Mouse (Mus musculus) stomach, embryonic 14.5 days (tissue): ENCODE measurements around the gene Lars2. TPM values are rescaled to one million over a fixed set of nuclear protein-coding genes. Genes with fewer than 3 reads are reported as not detected.
A peak's percentile ranks its signal among the peaks of the same experiment; 100 is the strongest.
"Not testable (repeated sequence)": the region's sequence is repeated elsewhere in the genome, so short reads cannot be mapped to it uniquely, and the experiment has no call there.

ENCODE experiments used
- ATAC-seq: fragments of 200-750 bp; cut with Nextera tagmentation; 2 replicates; pipeline ENCODE4 v1.8.0; 2017; ENCODE audit warnings: low read depth, moderate TSS enrichment; ENCODE audit not compliant: insufficient number of reproducible peaks, insufficient read depth, low FRiP score
- H3K27ac ChIP-seq: fragments of 300-500 bp; sonication (generic); 2 replicates; pipeline ENCODE4 v1.5.1; 2014; ENCODE audit warnings: mild to moderate bottlenecking, low read length, moderate library complexity, mixed read lengths
- H3K27me3 ChIP-seq: fragments of 300-500 bp; sonication (generic); 2 replicates; pipeline ENCODE4 v1.6.1; 2014; ENCODE audit warnings: low read length, control low read depth, mixed read lengths; ENCODE audit not compliant: control insufficient read depth, insufficient read depth
- H3K36me3 ChIP-seq: fragments of 300-500 bp; sonication (generic); 2 replicates; pipeline ENCODE4 v1.6.1; 2014; ENCODE audit warnings: mild to moderate bottlenecking, control low read depth, low read length, moderate library complexity, mixed read lengths; ENCODE audit not compliant: control insufficient read depth, insufficient read depth
- H3K4me1 ChIP-seq: fragments of 300-500 bp; sonication (generic); 2 replicates; pipeline ENCODE4 v1.6.1; 2014; ENCODE audit warnings: low read length, control low read depth, mixed read lengths; ENCODE audit not compliant: control insufficient read depth, insufficient read depth
- H3K4me2 ChIP-seq: fragments of 300-500 bp; sonication (generic); replicated peaks from 2 replicates; pipeline ENCODE4 v1.6.1; 2014; ENCODE audit warnings: low read depth, low read length, control low read depth
- H3K4me3 ChIP-seq: fragments of 300-500 bp; sonication (generic); 2 replicates; pipeline ENCODE4 v1.5.1; 2014; ENCODE audit warnings: low read depth, low read length, control low read depth
- H3K9ac ChIP-seq: fragments of 300-500 bp; sonication (generic); replicated peaks from 2 replicates; pipeline ENCODE4 v1.6.1; 2014; ENCODE audit warnings: low read depth, mild to moderate bottlenecking, control low read depth, low read length, moderate library complexity, mixed read lengths
- H3K9me3 ChIP-seq: fragments of 300-500 bp; sonication (generic); 2 replicates; pipeline ENCODE4 v1.6.1; 2016; ENCODE audit warnings: low read depth, low read length, control low read depth; ENCODE audit not compliant: control insufficient read depth
- WGBS: fragments of 180-500 bp; shearing (Covaris S2); extraction: QIAGEN DNeasy Blood & Tissue Kit; methylation state at CpG from one replicate; pipeline ENCODE4 v1.1.7; 2014; 5-methylcytosine and 5-hydroxymethylcytosine counted together
- polyA plus RNA-seq: library from polyadenylated mRNA; unstranded; fragments of >200 nt; fragmentation: Nextera tagmentation; extraction: Ambion mirVana; gene quantifications from 2 replicates; pipeline ENCODE4 v1.2.1, GENCODE M21; 2014

The Lars2 gene
- polyA plus RNA-seq, 1 experiment from 2014 or later: 1,882 TPM

- no peak for ATAC-seq
- H3K4me2 ChIP-seq: no peak overlapping the region
- no peaks in the 10 kb centered on the region for H3K4me1 ChIP-seq
- no peaks in the 10 kb centered on the region for H3K27me3 ChIP-seq
- peaks cover 3% of the 10 kb centered on the region; the same call in 1 of the 2 replicates for H3K36me3 ChIP-seq
- no peak overlapping the region for H3K27ac ChIP-seq
- H3K9ac ChIP-seq: no peak overlapping the region
- no peak overlapping the region for H3K4me3 ChIP-seq
- 90% methylated on average over 5 of the region's 5 CpGs for WGBS
- H3K9me3 ChIP-seq: no peaks in the 10 kb centered on the region
Observed at GRCm38 (mm10) chr9:123385352-123386198, 18.8 kb downstream of the Lars2 start.

GRCm38 (mm10) chr9:123386347-123386746 lies 19.6 kb downstream of the Lars2 start:
- Histone ChIP-seq H3K4me2 (no peak overlapping the region), H3K36me3 (peaks cover 3% of the 10 kb centered on the region; the same call in 1 of the 2 replicates), H3K9ac (no peak overlapping the region), H3K4me1 (peaks cover under 1% of the 10 kb centered on the region; the same call in 1 of the 2 replicates), H3K9me3 (no peaks in the 10 kb centered on the region), H3K27me3 (no peaks in the 10 kb centered on the region), H3K4me3 (no peak overlapping the region), H3K27ac (no peak overlapping the region)
- 84% methylated on average over 3 of the region's 3 CpGs for WGBS
- ATAC-seq: no peak

- not testable (repeated sequence) for H3K27ac ChIP-seq, ATAC-seq, H3K27me3 ChIP-seq, H3K9me3 ChIP-seq, H3K9ac ChIP-seq, H3K4me1 ChIP-seq, H3K4me2 ChIP-seq, H3K4me3 ChIP-seq, H3K36me3 ChIP-seq
- 95% methylated on average over 10 of the region's 21 CpGs for WGBS
Observed at GRCm38 (mm10) chr9:123388087-123389007, 21.6 kb downstream of the Lars2 start.

DNA sequence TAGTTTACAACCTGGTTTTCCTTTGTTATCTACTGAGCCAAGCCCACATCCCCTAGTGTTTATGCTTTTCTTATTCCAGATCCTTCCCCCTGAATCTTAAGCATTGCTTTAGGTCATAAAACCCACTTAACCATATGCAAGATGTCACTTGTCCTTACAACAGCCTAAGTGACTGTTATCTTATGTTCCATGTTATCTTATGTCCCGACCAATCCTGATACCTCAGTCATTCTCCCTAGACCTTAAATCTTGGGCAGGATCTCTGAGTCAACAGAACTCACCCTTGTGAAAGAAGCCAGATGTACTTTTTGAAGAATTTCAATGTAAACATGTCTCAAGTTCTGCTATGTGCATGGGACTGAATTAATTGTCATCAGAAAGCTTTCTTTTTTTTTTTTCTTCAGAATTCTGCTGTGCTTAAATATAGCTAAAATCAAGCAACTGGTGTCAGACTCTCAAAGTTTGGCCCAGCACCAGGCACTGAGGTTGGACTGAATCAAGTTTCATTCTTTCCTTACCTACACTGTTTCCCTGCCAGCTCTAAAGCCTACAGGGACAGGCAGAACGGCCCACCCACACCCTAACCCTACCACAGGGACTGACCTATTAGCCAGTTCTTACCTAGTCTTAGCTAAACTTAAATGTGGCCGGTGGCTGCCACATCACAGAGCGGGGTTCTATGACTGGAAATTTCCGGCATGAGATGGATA lies 24.6 kb downstream of the Lars2 start:
- Histone ChIP-seq H3K4me2 (no peak overlapping the region), H3K9ac (no peak overlapping the region), H3K9me3 (no peaks in the 10 kb centered on the region), H3K27ac (peak overlapping the region; percentile 61), H3K36me3 (peaks cover 3% of the 10 kb centered on the region; the same call in 1 of the 2 replicates), H3K4me3 (no peak overlapping the region), H3K27me3 (no peaks in the 10 kb centered on the region), H3K4me1 (peaks cover 12% of the 10 kb centered on the region)
- peak; percentile 16; the same call in 1 of the 2 replicates for ATAC-seq
- 47% methylated on average over 5 of the region's 5 CpGs for WGBS

- no peaks in the 10 kb centered on the region for H3K9me3 ChIP-seq
- no peak overlapping the region for H3K4me3 ChIP-seq
- 34% methylated on average over 6 of the region's 6 CpGs for WGBS
- H3K9ac ChIP-seq: no peak overlapping the region
- no peaks in the 10 kb centered on the region for H3K36me3 ChIP-seq
- no peaks in the 10 kb centered on the region for H3K27me3 ChIP-seq
- H3K4me1 ChIP-seq: peaks cover 12% of the 10 kb centered on the region
- no peak for ATAC-seq
- H3K4me2 ChIP-seq: no peak overlapping the region
- no peak overlapping the region for H3K27ac ChIP-seq
Observed at GRCm38 (mm10) chr9:123394856-123395255, 28.1 kb downstream of the Lars2 start.

- no peak overlapping the region for H3K4me3 ChIP-seq
- H3K27me3 ChIP-seq: no peaks in the 10 kb centered on the region
- no peak overlapping the region for H3K27ac ChIP-seq
- H3K4me1 ChIP-seq: 0 out of 2 replicates have a peak, but pooled peaks cover 4% of the 10 kb centered on the region
- H3K9me3 ChIP-seq: no peaks in the 10 kb centered on the region
- WGBS: 63% methylated on average over 6 of the region's 6 CpGs
- H3K36me3 ChIP-seq: no peaks in the 10 kb centered on the region
- H3K9ac ChIP-seq: no peak overlapping the region
- no peak for ATAC-seq
- H3K4me2 ChIP-seq: no peak overlapping the region
Observed at GRCm38 (mm10) chr9:123397701-123398100, 31.0 kb downstream of the Lars2 start.

- Histone ChIP-seq H3K4me1 (no peaks in the 10 kb centered on the region), H3K9me3 (no peaks in the 10 kb centered on the region), H3K4me3 (no peak overlapping the region), H3K9ac (no peak overlapping the region), H3K27ac (no peak overlapping the region), H3K27me3 (no peaks in the 10 kb centered on the region), H3K36me3 (no peaks in the 10 kb centered on the region), H3K4me2 (no peak overlapping the region)
- 84% methylated on average over 3 of the region's 3 CpGs for WGBS
- ATAC-seq: no peak
Observed at GRCm38 (mm10) chr9:123402215-123402614, 35.5 kb downstream of the Lars2 start.

DNA sequence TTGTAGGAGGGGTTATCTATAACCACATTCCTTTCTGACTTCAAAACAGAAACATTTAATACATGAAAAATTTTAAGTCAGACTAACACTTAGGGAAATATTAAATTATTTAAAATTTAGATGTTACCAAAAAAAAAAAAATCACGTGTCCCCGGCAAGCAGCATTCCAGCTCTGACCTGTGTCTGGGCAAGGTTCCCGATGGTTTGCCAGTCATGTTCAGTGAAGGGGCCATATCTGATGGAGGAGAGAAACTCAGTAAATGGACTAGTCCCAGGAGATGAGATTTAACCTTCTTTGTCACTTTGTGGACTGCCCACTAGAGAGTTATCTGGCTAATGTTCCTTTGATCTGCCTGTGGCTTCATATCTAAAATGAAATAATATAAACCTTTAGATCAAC lies 36.3 kb downstream of the Lars2 start:
- H3K36me3 ChIP-seq: no peaks in the 10 kb centered on the region
- H3K4me2 ChIP-seq: no peak overlapping the region
- H3K27ac ChIP-seq: no peak overlapping the region
- H3K9ac ChIP-seq: no peak overlapping the region
- H3K4me3 ChIP-seq: no peak overlapping the region
- ATAC-seq: no peak
- 75% methylated on average over 3 of the region's 3 CpGs for WGBS
- no peaks in the 10 kb centered on the region for H3K9me3 ChIP-seq
- H3K4me1 ChIP-seq: no peaks in the 10 kb centered on the region
- no peaks in the 10 kb centered on the region for H3K27me3 ChIP-seq
